Mouse (Mus musculus) forelimb bud, embryonic 11.5 days (tissue): Measurements from ENCODE around the gene Golm1.

Experiments used
- DNase-seq: peaks from one replicate; pipeline ENCODE4 v3.0.0-alpha.2; 2012; ENCODE audit warnings: low read depth, low spot score

Gene Golm1

DNA sequence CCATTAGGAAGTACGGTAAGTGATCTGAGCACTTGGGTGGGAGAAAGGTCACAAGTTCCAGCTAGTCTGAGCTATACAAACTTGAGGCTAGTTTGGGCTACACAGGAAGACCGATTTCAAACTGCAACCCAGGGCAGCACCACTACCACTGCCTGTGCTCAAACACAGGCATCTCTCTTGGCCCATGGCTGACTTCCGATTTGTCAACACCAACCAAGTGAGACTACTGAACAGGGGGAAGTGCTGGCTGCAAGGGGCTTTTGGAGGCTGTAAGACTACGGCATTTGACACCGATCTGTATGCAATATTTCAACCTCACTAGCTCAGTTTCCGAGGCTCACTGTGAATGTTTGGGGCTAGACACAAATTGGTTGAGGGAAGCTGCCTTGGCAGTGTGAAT lies 28.1 kb downstream of the Golm1 start:
- DNase-seq = no peak

- DNase-seq = no peak
Measured at GRCm38 (mm10) chr13:59646674-59647244, 28.9 kb downstream of the Golm1 start.

DNA sequence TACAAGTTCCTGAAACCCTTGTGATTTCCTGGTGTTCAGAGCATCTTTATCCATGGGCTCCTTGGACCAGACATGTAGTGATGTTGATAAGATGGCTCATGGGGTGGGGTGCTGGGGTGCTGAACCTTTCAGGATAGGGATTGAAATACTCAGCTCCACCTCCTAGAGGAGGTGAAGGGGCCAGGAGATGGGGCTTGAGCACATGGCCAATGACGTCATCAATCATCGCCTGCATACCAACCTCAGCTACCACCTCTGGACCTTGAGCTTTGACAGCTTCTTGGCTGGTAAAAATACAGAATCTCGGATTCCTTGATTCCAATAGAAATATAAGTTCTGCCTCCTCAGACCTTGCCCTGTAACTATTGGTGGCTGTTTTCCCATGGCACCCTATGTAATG lies 30.1 kb downstream of the Golm1 start:
- DNase-seq = no peak

DNA sequence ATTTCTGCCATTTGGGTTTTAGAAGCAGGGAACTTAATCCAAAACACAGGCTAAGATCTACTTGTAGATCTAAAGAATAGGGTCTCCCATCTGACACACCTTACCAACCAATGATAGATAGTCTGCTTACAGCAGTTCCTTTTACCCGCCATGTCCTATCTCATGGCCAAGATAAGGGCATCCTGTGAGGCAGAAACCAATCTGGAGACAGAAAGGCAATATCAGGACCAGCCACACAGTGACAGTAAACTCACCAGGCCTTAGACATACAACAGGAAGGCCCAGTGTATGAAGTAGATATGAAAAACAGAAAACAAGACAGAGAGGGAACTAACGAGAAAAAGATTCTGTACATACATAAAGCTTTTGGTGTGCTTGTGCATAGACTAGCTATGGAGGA lies 32.8 kb downstream of the Golm1 start:
- DNase-seq = no peak

DNA sequence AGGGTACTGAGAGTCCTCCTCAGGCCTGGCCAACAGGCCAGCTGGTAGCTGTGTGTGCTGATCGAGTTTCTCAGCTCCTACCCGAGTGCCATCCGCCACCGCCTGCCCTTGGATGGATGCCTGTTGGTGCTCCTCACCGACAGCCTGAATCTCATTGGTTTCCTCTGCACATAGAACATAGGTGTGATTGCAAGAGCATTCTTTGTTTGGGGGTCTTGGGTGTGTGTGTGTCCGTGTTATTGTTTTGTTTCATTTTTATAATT lies 35.5 kb downstream of the Golm1 start:
- DNase-seq = no peak

- no peak for DNase-seq
Measured at GRCm38 (mm10) chr13:59639368-59640177, 36.0 kb downstream of the Golm1 start.

- no peak for DNase-seq
Measured at GRCm38 (mm10) chr13:59637800-59638199, 37.8 kb downstream of the Golm1 start.

GRCm38 (mm10) chr13:59634637-59635036 lies 41.0 kb downstream of the Golm1 start:
- no peak for DNase-seq

DNA sequence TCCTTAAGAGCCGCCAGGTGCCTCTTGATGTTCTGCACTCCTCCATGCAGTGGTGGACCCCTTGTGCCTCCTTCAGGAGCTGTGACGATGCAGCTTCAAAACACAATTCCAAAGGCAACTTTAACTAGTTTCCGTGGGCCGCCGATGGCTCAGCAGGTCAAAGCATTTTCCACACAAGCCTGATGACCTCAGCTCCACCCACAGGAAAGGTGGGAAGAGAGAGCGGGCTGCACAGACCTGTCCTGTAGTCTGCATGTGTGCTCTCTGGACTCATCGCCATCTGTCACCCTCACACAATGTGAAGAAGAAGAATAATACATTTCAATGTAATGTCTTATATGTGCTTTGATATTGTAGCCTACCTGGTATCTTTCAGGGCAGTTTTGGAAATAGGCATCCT lies 48.9 kb downstream of the Golm1 start:
- no peak for DNase-seq

GRCm38 (mm10) chr13:59624903-59625302 lies 50.7 kb downstream of the Golm1 start:
- no peak for DNase-seq

DNA sequence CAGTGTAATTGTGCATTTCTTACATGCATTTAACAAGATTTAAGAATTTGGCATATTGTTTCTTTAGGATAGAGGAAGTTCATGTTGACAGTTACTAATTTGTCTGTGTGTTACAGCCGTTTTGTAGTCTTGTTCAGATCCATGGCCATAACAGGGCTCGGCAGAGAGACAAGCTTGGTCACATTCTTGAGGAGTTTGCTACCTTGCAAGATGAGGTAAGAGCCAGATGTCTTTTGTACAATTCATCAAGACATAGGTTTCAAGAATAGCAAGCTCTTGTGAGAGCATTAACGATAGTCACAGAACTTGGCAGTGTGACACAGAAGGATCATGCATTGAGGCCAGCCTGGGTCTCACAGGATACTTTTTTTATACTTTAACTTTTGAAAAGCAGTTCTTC lies 51.2 kb downstream of the Golm1 start:
- no peak for DNase-seq

GRCm38 (mm10) chr13:59621643-59622489 lies 53.7 kb downstream of the Golm1 start:
- no peak for DNase-seq

- DNase-seq = no peak
Measured at GRCm38 (mm10) chr13:59618463-59618862, 57.1 kb downstream of the Golm1 start.

DNA sequence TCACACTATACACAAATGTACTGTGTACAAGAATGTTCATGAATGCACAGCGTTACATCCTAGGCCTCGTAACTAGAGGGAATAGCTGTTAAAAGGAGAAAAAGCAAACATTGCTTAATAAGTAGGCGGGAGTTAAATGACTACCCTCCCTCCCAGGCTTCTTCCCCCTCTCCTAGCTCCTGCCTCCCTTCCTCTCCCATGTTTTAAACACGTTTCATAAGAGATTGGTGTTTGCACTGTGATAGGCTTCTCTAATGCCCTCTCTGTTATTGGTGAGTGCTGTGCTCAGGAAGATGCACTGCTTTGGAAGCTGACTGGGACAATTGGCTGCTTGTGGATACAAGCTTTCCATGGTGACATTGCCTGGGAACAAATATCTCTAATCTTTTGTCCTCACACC lies 60.1 kb downstream of the Golm1 start:
- no peak for DNase-seq

DNA sequence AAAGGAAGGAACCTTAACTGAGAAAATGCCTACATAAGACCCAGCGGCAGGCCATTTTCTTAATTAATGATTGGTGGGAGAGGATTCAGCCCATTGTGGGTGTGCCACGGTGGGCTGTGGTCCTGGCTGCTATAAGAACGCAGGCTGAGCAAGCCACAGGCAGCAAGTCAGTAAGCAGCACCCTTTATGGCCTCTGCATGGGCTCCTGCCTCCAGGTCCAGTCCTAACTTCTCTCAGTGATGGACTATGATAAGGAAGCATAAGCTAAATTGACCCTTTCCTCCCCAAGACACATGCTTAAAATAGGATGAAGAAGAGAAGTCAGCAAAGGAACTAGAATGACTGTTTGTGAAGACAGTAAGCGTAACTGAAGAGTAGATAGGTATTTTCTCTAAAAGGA lies 60.5 kb downstream of the Golm1 start:
- DNase-seq = no peak

DNA sequence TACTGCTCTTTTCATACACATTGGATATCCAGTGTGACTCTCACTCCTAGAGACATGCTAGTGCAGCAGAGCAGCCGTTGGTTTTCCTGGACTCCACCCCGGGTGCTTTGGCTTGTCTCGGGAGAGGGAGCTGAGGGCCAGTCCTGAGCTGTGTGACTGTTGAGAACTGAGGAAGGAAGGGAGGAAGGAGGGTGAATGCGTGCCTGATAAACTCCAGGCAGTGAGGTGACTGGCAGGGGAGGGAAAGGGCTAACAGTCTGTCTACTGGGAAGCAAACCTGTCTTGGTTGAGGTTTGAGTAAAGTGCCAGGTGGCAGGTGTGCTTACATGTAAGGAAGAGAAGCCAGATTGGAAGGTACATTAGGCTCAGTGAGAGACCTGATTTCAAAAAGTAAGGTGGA lies 61.7 kb downstream of the Golm1 start:
- DNase-seq = no peak

DNA sequence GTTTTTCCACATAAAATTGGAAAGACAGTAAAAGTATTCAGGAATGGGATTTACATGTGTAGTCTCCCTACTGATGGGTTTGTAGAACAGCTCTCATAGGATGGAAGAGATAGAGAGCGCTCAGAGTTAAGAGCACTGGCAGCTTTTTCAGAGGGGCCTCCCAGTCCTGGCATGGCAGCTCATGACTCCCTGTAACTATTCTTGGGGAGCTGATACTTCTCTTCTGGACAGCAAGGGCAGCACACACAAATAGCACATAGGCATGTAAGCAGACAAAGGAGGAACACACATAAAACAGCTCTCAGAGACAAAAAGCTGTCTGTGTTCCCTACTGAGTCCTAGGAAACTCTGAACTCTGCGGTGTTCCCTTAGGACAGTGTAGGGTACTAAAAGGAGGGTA lies 65.2 kb downstream of the Golm1 start:
- DNase-seq = no peak

- DNase-seq = no peak
Measured at GRCm38 (mm10) chr13:59609885-59610284, 65.7 kb downstream of the Golm1 start.

- DNase-seq = no peak
Measured at GRCm38 (mm10) chr13:59605221-59605922, 70.2 kb downstream of the Golm1 start.

DNA sequence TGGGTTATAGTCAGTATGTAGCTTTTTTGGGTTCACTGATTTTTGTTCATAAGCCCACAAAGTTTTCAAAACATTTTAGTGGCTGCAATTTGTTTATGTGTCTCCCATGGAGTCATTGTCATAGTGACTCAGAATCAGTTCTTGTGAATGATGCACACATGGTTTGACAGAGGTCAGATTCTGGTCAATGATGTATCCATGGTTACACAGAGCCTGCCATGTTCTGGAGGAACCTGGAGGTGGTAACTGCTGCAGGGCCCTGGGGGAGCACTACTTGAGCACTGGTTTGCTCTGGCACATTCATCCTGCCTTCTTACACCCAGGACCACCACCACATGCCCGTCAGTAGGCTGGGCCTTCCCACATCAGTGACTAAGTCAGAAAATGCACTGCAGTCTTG lies 71.1 kb downstream of the Golm1 start:
- no peak for DNase-seq

DNA sequence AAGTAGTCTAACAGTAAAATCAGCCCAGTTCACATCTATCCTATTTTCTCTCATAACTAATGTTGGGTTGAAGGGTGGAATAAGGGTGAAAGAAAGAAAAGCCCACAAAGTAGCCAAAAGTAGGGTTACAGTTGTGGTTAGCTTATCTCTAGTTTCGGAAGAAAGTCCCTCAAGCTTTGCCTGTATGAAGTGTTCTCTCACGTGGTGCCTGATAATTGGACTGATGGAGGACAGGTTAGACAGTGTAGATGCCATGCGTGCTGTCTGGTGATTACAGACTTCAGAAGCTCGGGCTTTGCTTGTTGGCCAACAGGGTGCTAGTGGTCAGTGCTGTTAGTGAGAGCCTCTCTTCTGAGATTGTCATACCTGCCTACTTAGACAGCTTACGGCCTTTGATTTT lies 72.5 kb downstream of the Golm1 start:
- DNase-seq = no peak

GRCm38 (mm10) chr13:59592630-59593029 lies 83.0 kb downstream of the Golm1 start:
- DNase-seq = no peak
